Mouse (Mus musculus) adrenal gland, postnatal 10 days (tissue): Measurements from ENCODE around the gene Aldoart2. TPM values are rescaled to one million over a fixed set of nuclear protein-coding genes. Genes with fewer than 3 reads are reported as not detected.
"Not testable (repeated sequence)": the region's sequence is repeated elsewhere in the genome, so short reads cannot be mapped to it uniquely, and the experiment has no call there.

ENCODE experiments used
- DNase-seq: peaks from one replicate; pipeline ENCODE4 v3.0.0; 2021; ENCODE audit warnings: mixed read lengths
- long read RNA-seq, 2 experiments: library from polyadenylated mRNA; stranded (forward); transcript quantifications; one replicate each; pipeline ENCODE4 v2.0.0; 2021
- total RNA-seq, 2 experiments: library from RNA; stranded (reverse); gene quantifications; 2 replicates each; pipeline ENCODE4 v1.2.3; 2021

The Aldoart2 gene
- not detected for total RNA-seq
- long read RNA-seq, experiment 1 = 0 reads
- long read RNA-seq, experiment 2 = 0 reads

DNA sequence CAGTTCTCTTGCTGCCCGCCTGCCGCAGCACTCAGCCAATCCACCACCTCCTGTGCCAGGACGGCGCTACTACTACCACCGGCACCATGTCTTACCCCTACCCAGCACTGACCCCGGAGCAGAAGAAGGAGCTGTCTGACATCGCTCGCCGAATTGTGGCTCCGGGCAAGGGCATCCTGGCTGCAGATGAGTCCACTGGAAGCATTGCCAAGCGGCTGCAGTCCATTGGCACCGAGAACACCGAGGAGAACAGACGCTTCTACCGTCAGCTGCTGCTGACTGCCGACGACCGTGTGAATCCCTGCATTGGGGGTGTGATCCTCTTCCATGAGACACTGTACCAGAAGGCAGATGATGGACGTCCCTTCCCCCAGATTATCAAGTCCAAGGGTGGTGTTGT lies at the start of gene Aldoart2:
TSS of gene Aldoart2 (plus strand) at position 34 of the 400 bp plus-strand sequence.
- no peak for DNase-seq

- peak; percentile 75 for DNase-seq
These were observed 46.8 kb upstream of the Aldoart2 start for GRCm38 (mm10) chr12:55518061-55518738.

DNA sequence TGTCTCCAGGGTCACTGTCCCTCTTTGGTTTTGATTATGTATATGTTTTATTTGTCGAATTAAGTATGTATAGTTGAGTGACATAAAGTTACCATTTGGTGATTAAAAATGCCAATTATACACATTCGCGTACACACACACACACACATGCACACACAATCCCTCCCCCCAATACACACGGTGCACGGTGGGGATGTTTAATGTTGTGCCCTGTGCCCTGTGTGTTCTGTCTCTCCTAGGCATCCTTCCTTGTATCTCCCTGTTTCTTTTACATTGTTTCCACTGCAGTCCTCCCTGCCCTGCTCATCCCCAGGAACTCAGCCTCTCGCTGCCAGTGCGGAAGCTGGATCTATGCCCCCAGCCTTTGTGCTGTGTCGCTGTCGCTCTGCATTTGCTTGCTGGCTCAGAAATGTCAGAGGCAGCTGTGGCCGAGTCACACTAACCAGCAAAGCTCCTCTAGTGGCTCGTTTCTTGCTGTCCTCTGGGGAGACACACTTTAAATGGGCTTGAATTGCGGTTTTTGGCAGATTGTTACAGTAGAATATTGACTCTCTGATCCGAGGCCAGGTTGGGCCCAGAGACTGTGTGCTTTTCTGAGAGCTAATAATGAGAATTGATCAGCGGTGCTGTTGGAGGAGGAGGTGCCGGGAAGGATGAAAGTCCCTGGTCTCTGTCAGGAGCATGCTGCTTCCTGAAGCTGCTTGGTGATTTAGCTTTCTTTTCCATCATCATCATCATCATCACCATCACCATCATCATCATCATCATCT lies 37.9 kb upstream of the Aldoart2 start:
- no peak for DNase-seq

DNA sequence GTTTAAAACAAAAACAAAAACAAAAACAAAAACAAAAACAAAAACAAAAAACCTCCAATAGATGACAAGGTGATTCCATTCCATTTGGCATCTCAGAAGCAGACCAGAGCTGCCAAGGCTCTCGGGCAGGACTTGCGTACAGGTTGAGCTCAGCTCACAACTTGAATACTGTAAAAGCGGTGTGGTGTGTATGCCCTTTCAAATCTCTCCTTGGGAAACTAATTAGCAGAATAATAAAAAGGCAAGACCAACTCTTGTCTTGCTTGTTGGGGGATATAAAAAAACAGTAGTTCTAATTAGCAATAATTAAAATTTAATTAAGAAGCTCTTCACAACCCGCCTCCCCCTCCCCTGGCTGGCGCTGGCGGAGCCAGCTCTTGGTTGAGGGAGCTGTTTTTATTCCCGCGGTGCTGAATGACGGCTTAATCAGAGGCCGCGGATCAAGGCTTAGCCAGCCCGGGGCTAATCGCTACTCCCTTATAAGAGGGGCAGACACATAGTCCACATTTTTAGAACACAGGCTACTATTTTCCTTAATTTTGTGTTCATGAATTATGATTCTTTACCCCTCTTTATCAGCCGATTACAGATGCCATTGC lies 28.4 kb upstream of the Aldoart2 start:
- peak; percentile 29 for DNase-seq

DNA sequence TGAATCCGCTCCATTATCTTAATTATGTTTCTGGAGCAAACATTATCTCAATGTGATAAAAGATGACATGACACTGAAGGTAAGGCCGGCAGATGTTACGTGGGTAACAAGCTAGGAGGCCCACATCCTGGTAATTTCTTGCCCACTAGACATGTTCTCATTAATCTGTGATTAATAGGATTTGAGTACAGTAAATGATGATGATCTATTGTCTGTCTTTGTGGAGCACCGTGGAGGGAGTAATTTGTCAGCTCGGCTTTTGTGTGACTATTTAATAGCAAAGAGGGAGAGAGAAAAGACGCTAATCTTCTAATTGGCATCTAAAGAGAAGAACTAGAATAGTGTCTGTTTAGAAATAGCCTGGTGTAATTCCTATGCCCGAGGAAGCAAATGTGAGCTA lies 27.3 kb upstream of the Aldoart2 start:
- DNase-seq = no peak

- DNase-seq = no peak
These were observed 26.6 kb upstream of the Aldoart2 start for GRCm38 (mm10) chr12:55538328-55538971.

- no peak for DNase-seq
These were observed 25.9 kb upstream of the Aldoart2 start for GRCm38 (mm10) chr12:55539157-55539556.

- not testable (repeated sequence) for DNase-seq
These were observed 10.1 kb upstream of the Aldoart2 start for GRCm38 (mm10) chr12:55554901-55555300.

DNA sequence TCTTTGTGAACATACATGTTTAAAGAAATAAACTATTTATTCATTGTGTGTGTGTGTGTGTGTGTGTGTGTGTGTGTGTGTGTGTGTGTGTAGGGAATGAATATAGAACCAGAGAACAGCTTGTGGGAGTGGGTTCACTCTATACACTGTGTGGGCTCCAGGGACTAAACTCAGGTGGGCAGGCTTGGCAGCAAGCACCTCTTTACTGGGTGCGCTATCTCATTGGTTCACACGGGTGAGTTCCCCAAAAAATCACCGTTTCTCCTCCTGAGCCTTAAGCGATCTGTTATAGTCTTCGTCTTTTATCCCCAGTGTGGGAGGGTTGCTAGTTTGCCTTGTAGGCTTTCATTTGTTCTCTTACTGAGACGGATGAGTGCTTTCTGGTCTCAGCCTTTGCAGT lies 7.2 kb upstream of the Aldoart2 start:
- no peak for DNase-seq

- DNase-seq = no peak
These were observed 5.7 kb upstream of the Aldoart2 start for GRCm38 (mm10) chr12:55559184-55559855.

GRCm38 (mm10) chr12:55560025-55560690 lies 4.9 kb upstream of the Aldoart2 start:
- DNase-seq = peak; percentile 34

- no peak for DNase-seq
These were observed 1.3 kb upstream of the Aldoart2 start for GRCm38 (mm10) chr12:55563742-55564141.

- DNase-seq = no peak
These were observed 664 bp upstream of the Aldoart2 start for GRCm38 (mm10) chr12:55564187-55564963.

- no peak for DNase-seq
These were observed 828 bp downstream of the Aldoart2 start for GRCm38 (mm10) chr12:55565867-55566266.

DNA sequence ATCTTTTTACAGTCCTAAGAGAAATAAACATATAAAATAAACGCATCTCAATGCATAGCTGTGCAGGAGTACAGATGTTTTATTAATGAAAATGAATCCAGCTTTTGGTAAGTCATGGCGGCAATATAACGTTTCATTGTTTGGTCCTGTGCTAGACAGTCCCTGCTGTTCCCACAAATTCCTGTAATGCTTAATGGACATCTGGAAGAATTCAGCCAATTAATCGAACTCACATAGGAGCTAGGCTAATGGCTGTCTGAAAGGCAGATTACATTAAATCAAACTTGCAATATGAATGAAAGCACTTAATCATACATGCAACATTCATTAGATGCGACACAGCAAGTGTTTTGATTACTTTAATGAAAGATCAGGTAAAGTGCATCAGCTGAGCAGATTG lies 1.8 kb downstream of the Aldoart2 start:
- DNase-seq = no peak

DNA sequence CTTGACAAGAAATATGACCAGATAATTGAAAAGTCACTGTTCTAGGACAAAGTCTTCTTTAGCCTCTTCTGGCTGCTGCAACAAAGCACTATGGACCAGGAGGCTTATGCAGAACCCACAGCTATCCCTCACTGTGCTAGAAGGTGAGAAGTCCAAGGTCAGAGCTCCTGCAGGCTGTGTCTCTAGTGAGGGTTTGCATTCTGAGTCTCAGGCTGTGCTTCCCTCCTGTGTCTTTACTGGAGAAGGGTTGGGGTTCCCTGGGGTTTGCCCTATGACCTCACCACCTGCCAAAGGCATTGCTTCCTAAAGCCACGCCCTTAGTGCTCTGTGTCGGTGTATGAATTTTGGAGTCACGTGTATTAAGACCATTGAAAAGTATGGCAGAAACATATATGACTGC lies 3.4 kb downstream of the Aldoart2 start:
- no peak for DNase-seq

DNA sequence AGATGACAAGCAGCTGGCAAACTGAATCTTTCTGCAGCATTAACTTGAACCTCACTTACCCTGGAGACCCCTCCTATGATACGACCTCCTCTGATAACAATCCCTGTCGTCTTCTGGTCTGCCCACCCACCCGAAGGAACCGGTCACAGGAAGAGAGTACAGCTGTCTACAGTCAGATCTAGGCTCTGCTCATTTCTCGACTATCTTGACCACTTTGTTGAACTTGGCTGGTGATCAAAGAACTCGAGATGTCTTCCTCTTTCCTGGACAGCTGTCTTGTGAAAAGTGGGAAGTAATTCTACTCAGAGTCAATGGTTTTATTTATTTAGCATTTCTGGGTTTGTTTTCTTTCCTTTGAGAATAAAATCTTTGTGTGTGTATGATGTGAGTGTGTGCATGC lies 4.6 kb downstream of the Aldoart2 start:
- no peak for DNase-seq

DNA sequence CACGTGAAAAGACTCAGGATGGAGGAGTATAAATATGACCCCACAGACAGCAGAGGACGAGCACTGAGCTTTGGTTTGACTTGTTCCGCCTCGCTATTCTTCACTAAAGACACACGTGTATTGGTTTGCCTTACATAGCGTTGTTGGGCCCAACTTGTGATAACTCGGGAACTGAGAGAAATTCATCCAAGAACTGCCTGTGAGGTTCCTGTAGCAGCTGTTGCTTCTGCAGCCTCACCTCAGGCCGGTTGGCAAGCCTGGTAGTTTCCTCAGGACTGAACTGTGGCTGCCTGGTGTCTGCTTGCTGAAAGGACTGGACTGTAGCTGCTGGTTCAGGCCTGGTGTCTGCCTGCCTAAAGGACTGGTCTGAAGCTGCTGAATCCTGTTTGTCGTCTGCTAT lies 5.6 kb downstream of the Aldoart2 start:
- DNase-seq = no peak

DNA sequence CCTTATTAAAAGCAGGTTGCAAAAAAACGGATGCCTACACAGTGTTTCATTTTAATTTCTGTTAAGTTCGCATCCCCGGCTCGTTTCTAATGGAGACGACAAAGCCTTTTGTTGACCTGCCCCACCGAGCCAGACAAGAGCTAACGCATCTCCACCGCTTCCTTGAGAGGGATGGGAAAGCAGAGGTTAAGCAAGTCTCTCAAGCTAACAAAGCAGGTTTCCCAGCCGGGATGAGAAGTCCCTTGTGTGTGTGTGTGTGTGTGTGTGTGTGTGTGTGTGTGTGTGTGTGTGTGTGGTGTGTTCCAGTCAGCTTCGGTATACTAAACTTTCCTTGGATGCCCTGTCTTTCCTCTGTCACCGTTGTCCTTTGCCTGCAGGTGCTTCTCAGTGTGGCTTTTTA lies 6.1 kb downstream of the Aldoart2 start:
- DNase-seq = no peak

- no peak for DNase-seq
These were observed 6.6 kb downstream of the Aldoart2 start for GRCm38 (mm10) chr12:55571661-55572060.

- no peak for DNase-seq
These were observed 8.1 kb downstream of the Aldoart2 start for GRCm38 (mm10) chr12:55573089-55573488.
